Mouse (Mus musculus) neural tube, embryonic 13.5 days (tissue): ENCODE data around the gene Hsp90ab1. TPM values are rescaled to one million over a fixed set of nuclear protein-coding genes. Genes with fewer than 3 reads are reported as not detected.

Experiments
- ATAC-seq: fragments of 200-750 bp; cut with Nextera tagmentation; 2 replicates; pipeline ENCODE4 v1.8.0; 2017; ENCODE audit warnings: low read depth, mild to moderate bottlenecking, moderate TSS enrichment, moderate library complexity
- H3K27ac ChIP-seq: fragments of 300-500 bp; sonication (generic); replicated peaks from 2 replicates; pipeline ENCODE4 v1.5.1; 2015; ENCODE audit warnings: moderate library complexity, mild to moderate bottlenecking, inconsistent platforms
- H3K27me3 ChIP-seq: fragments of 300-500 bp; sonication (generic); 2 replicates; pipeline ENCODE4 v1.6.1; 2015; ENCODE audit warnings: mild to moderate bottlenecking, inconsistent platforms
- H3K36me3 ChIP-seq: fragments of 300-500 bp; sonication (generic); 2 replicates; pipeline ENCODE4 v1.6.1; 2015; ENCODE audit warnings: mild to moderate bottlenecking, inconsistent platforms
- H3K4me1 ChIP-seq: fragments of 300-500 bp; sonication (generic); replicated peaks from 2 replicates; pipeline ENCODE4 v1.6.1; 2015; ENCODE audit warnings: inconsistent platforms
- H3K4me2 ChIP-seq: fragments of 300-500 bp; sonication (generic); 2 replicates; pipeline ENCODE4 v1.6.1; 2015; ENCODE audit warnings: inconsistent platforms, mild to moderate bottlenecking, moderate library complexity
- H3K4me3 ChIP-seq: fragments of 300-500 bp; sonication (generic); 2 replicates; pipeline ENCODE4 v1.5.1; 2015; ENCODE audit warnings: mild to moderate bottlenecking, inconsistent platforms
- H3K9ac ChIP-seq: fragments of 300-500 bp; sonication (generic); 2 replicates; pipeline ENCODE4 v1.6.1; 2015; ENCODE audit warnings: moderate library complexity, mild to moderate bottlenecking, inconsistent platforms
- H3K9me3 ChIP-seq: fragments of 300-500 bp; sonication (generic); 2 replicates; pipeline ENCODE4 v1.6.1; 2016; ENCODE audit warnings: inconsistent platforms
- WGBS: fragments of 180-500 bp; shearing (Covaris S2); methylation state at CpG from one replicate; pipeline ENCODE4 v1.1.7; 2015; 5-methylcytosine and 5-hydroxymethylcytosine counted together
- polyA plus RNA-seq: library from polyadenylated mRNA; unstranded; fragments of >200 nt; fragmentation: Nextera tagmentation; extraction: Ambion mirVana; gene quantifications from 2 replicates; pipeline ENCODE4 v1.2.1, GENCODE M21; 2015

Gene Hsp90ab1
- polyA plus RNA-seq, result 1,589 and 1,622 TPM in 2 replicates

- ATAC-seq, result peak; percentile 86
- H3K27ac ChIP-seq, result peak within 1 kb of the TSS; percentile 99
- H3K27me3 ChIP-seq, result no peaks in the 10 kb centered on the region
- H3K9me3 ChIP-seq, result no peaks in the 10 kb centered on the region
- H3K4me3 ChIP-seq, result peak within 1 kb of the TSS; percentile 100
- peak within 1 kb of the TSS; percentile 81 for H3K4me2 ChIP-seq
- H3K9ac ChIP-seq, result peak within 1 kb of the TSS; percentile 100
- H3K4me1 ChIP-seq, result peaks cover 52% of the 10 kb centered on the region
- under 1% methylated on average over 41 of the region's 41 CpGs for WGBS
- H3K36me3 ChIP-seq, result peaks cover 35% of the 10 kb centered on the region
Observed at GRCm38 (mm10) chr17:45573087-45573779, at the start of gene Hsp90ab1. Gene Hsp90ab1, minus strand, starts transcription at chr17:45573271.

GRCm38 (mm10) chr17:45619386-45620256 is 46.5 kb upstream of the Hsp90ab1 start:
- WGBS, result 31% methylated on average over 20 of the region's 20 CpGs
- no peak for ATAC-seq
- Histone ChIP-seq H3K27ac (peak overlapping the region; percentile 57), H3K9me3 (no peaks in the 10 kb centered on the region), H3K27me3 (no peaks in the 10 kb centered on the region), H3K4me3 (no peak overlapping the region), H3K9ac (no peak overlapping the region), H3K4me2 (peak overlapping the region; percentile 33), H3K36me3 (no peaks in the 10 kb centered on the region), H3K4me1 (peaks cover 4% of the 10 kb centered on the region)

DNA sequence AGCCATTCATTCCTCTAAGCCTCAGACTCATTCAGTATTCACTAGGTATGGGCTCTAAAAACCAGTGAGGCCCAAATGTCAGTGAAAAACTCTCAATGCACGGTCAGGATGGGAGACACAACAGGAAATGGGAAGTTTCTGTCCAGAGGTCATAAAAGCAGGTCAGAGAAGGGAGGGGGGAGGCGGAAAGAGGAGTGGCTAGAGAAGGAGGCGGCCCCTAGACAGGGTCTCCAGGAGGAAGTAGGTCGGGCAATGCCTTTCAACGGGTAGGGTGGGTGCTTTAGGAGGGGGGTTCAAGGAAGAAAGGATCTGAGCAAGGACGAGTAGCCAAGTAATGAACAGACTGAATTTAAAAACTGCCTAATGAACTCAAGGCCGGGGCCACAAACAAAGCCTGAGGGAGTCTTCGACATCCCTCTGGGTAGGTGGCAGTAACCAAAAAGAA is 45.9 kb upstream of the Hsp90ab1 start:
- no peaks in the 10 kb centered on the region for H3K36me3 ChIP-seq
- H3K9ac ChIP-seq, result no peak overlapping the region
- no peaks in the 10 kb centered on the region for H3K27me3 ChIP-seq
- H3K9me3 ChIP-seq, result no peaks in the 10 kb centered on the region
- H3K4me3 ChIP-seq, result no peak overlapping the region
- H3K4me1 ChIP-seq, result peaks cover 4% of the 10 kb centered on the region
- WGBS, result 15% methylated on average over 8 of the region's 8 CpGs
- ATAC-seq, result no peak
- H3K27ac ChIP-seq, result peak overlapping the region; percentile 57
- peak overlapping the region; percentile 33 for H3K4me2 ChIP-seq

DNA sequence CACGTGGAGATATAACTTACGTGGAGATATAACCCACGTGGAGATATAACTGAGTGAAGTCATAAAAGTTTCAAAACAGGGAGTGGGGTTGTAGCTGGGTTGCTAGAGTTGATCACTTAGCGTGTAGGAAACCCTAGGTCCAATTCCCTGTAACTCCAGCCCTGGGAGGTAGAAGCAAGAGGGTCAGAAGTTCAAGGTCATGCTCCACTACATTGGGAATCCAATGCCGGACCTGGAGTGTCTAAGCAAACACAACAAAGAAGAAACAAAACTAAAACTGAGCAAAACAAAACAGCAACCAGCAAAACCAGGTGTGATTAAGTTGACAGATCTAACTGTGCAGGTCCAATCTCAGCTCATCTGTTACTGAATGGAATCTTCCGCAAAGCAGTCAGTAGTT is 44.6 kb upstream of the Hsp90ab1 start:
- ATAC-seq, result no peak
- H3K27me3 ChIP-seq, result no peaks in the 10 kb centered on the region
- 90% methylated on average over 6 of the region's 6 CpGs for WGBS

DNA sequence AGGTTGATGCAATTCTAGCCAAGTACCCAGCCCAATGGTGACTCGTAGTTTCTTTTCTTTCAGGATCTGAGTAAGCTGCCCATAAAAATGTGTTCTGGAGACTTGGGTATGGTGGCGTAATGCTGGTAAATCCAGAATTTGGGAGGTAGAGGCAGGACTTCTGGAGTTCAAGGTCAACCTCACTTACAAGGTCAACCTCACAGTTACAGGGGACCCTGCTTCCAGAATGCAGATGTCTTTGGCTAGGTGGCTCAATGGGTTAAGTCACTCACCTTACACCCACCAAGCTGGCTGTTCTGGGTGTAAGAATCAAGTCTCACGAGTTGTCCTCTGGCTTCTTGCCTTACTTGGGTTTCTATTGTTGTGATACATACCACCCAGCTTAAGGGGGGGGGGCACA is 43.6 kb upstream of the Hsp90ab1 start:
- Histone ChIP-seq H3K4me2 (no peak overlapping the region), H3K27ac (no peak overlapping the region), H3K9me3 (no peaks in the 10 kb centered on the region), H3K27me3 (no peaks in the 10 kb centered on the region), H3K4me1 (peaks cover 4% of the 10 kb centered on the region), H3K9ac (no peak overlapping the region), H3K36me3 (no peaks in the 10 kb centered on the region), H3K4me3 (no peak overlapping the region)
- WGBS, result 91% methylated on average over 3 of the region's 3 CpGs
- ATAC-seq, result no peak

More for the DNA sequence above, 44.6 kb upstream of the Hsp90ab1 start:
- Histone ChIP-seq H3K27ac (no peak overlapping the region), H3K4me1 (peaks cover 4% of the 10 kb centered on the region), H3K4me3 (no peak overlapping the region), H3K9me3 (no peaks in the 10 kb centered on the region), H3K4me2 (no peak overlapping the region), H3K36me3 (no peaks in the 10 kb centered on the region), H3K9ac (no peak overlapping the region)

- ATAC-seq, result no peak
- Histone ChIP-seq H3K9ac (no peak overlapping the region), H3K27ac (no peak overlapping the region), H3K27me3 (no peaks in the 10 kb centered on the region), H3K4me1 (peaks cover 4% of the 10 kb centered on the region), H3K36me3 (no peaks in the 10 kb centered on the region), H3K4me3 (no peak overlapping the region), H3K4me2 (no peak overlapping the region), H3K9me3 (no peaks in the 10 kb centered on the region)
- 57% methylated on average over 4 of the region's 4 CpGs for WGBS
Observed at GRCm38 (mm10) chr17:45616046-45616650, 43.1 kb upstream of the Hsp90ab1 start.

DNA sequence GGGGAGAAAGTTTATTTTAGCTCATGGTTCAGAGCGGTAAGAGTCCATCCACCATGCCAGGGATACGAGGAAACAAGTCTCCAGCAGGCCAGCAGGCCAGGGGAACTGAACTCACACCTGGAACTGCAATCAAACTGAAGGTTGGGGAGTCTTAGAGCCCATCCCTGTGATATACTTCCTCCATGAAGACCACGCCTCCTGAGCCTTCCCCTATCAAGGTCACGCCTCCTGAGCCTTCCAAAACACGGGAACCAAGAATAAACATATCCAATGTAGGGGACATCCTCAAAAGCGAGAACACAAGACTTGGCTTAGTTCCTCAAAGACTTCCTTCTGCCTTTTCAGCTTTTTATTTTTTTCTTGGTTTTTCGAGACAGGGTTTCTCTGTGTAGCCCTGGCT is 39.9 kb upstream of the Hsp90ab1 start:
- no peak for ATAC-seq
- Histone ChIP-seq H3K9ac (no peak overlapping the region), H3K4me3 (no peak overlapping the region), H3K27me3 (no peaks in the 10 kb centered on the region), H3K9me3 (no peaks in the 10 kb centered on the region), H3K27ac (no peak overlapping the region), H3K4me2 (no peak overlapping the region), H3K4me1 (no peaks in the 10 kb centered on the region), H3K36me3 (no peaks in the 10 kb centered on the region)
- 85% methylated on average over 7 of the region's 7 CpGs for WGBS

DNA sequence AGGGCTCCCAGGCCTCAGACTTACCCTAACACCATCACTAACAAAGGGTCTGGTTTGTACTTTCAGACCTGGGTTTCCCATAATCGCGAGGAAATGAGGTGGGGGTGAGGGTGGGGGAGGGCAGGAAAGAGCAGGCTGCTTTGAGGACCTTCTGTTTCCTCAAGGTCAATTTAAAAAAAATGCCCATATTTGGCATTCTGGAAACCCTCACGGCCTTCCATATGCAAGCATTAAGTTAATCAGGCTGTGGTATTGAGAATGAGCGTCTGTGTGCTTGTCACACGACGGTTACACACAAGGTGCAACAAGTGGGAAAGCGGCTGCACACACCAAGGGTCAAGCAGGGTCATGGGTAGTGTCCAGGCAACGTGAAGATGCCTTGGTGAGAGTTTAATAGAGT is 38.9 kb upstream of the Hsp90ab1 start:
- no peaks in the 10 kb centered on the region for H3K27me3 ChIP-seq
- H3K9me3 ChIP-seq, result no peaks in the 10 kb centered on the region
- H3K27ac ChIP-seq, result no peak overlapping the region
- no peaks in the 10 kb centered on the region for H3K4me1 ChIP-seq
- WGBS, result 82% methylated on average over 8 of the region's 8 CpGs
- no peaks in the 10 kb centered on the region for H3K36me3 ChIP-seq
- H3K4me2 ChIP-seq, result no peak overlapping the region
- no peak overlapping the region for H3K4me3 ChIP-seq
- no peak for ATAC-seq
- H3K9ac ChIP-seq, result no peak overlapping the region

- WGBS, result 46% methylated on average over 5 of the region's 5 CpGs
- Histone ChIP-seq H3K27ac (no peak overlapping the region), H3K36me3 (no peaks in the 10 kb centered on the region), H3K9ac (no peak overlapping the region), H3K4me1 (no peaks in the 10 kb centered on the region), H3K4me3 (no peak overlapping the region), H3K4me2 (no peak overlapping the region), H3K27me3 (no peaks in the 10 kb centered on the region), H3K9me3 (no peaks in the 10 kb centered on the region)
- no peak for ATAC-seq
Observed at GRCm38 (mm10) chr17:45610144-45610866, 37.2 kb upstream of the Hsp90ab1 start.

- Histone ChIP-seq H3K9me3 (no peaks in the 10 kb centered on the region), H3K27ac (no peak overlapping the region), H3K27me3 (no peaks in the 10 kb centered on the region), H3K36me3 (no peaks in the 10 kb centered on the region), H3K9ac (no peak overlapping the region), H3K4me3 (no peak overlapping the region), H3K4me2 (no peak overlapping the region), H3K4me1 (no peaks in the 10 kb centered on the region)
- no peak for ATAC-seq
- 91% methylated on average over 4 of the region's 4 CpGs for WGBS
Observed at GRCm38 (mm10) chr17:45608396-45608795, 35.3 kb upstream of the Hsp90ab1 start.

- H3K27ac ChIP-seq, result no peak overlapping the region
- 72% methylated on average over 15 of the region's 15 CpGs for WGBS
- H3K4me3 ChIP-seq, result no peak overlapping the region
- no peak overlapping the region for H3K4me2 ChIP-seq
- no peaks in the 10 kb centered on the region for H3K36me3 ChIP-seq
- no peak overlapping the region for H3K9ac ChIP-seq
- H3K4me1 ChIP-seq, result peaks cover under 1% of the 10 kb centered on the region; the same call in 1 of the 2 replicates
- H3K9me3 ChIP-seq, result no peaks in the 10 kb centered on the region
- no peak for ATAC-seq
- peaks cover 2% of the 10 kb centered on the region; the same call in 1 of the 2 replicates for H3K27me3 ChIP-seq
Observed at GRCm38 (mm10) chr17:45606992-45607879, 34.2 kb upstream of the Hsp90ab1 start.
